Mouse (Mus musculus): ENCODE measurements around the gene Gm49601.

Gm49601 gene

GRCm38 (mm10) chr16:18626376-18626878, at the start of gene Gm49601:
Gene Gm49601, minus strand, starts transcription at chr16:18626427.
- DNase-seq, result peak; percentile 98

DNA sequence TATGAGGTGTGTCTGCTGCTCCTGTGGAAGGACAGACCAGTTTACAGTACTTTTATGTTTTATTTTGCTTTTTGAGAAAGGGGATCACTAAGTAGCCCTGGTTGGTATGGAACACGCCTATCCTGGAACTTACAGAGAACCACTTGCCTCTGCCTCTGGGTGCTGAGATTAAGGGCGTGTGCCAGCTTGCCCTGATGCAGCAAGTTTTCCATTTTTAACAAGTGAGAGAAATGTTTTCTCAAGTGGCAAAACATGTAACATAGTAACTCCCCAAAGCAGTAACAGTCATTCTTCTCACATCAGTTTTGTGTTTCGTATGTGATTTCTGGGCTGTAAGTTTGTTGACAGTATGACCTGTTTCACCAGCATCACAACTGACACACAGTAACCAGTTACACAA, 46.8 kb upstream of the Gm49601 start:
- DNase-seq, result peak; percentile 48

DNA sequence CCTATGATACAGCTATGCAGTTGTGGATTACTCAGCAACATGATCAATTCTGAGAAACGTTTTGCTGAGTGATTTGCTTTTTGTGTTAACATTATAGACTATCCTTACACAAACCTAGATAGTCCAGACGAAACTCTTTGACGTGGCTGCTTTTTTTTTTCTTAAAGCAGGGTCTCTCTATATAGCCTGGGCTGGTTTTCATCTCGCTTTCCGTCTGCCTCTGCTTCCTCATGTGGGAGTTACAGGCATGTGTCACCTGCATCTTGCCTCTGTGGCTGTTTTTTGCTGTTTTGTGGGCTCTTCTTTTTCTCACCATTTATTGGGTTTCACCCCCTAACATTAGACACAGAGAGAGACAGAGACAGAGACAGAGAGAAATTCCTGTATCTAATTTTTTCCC, 45.8 kb upstream of the Gm49601 start:
- peak; percentile 11 for DNase-seq

- DNase-seq, result peak; percentile 30
Measured at GRCm38 (mm10) chr16:18669914-18670313, 43.7 kb upstream of the Gm49601 start.

DNA sequence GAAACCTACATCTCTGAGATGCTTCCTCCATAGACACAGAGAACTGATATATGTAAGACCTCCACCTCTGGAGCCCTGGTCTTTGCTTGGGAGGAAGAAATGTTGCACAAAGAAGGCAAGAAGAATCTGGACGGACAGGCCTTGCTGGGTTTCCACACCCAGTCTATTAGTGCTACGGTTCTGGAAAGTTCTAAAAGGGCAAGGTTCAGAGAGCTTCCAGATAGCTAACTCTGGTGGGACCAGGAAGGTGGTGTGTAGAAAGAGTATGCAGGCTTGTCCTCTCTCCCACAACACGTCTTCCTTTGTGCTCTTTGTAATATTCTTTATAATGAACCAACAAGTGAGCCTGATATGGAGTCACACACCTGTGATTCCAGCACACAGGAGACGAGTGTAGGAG, 32.4 kb upstream of the Gm49601 start:
- peak; percentile 45 for DNase-seq

- DNase-seq, result peak; percentile 81
Measured at GRCm38 (mm10) chr16:18655372-18656098, 29.3 kb upstream of the Gm49601 start.

DNA sequence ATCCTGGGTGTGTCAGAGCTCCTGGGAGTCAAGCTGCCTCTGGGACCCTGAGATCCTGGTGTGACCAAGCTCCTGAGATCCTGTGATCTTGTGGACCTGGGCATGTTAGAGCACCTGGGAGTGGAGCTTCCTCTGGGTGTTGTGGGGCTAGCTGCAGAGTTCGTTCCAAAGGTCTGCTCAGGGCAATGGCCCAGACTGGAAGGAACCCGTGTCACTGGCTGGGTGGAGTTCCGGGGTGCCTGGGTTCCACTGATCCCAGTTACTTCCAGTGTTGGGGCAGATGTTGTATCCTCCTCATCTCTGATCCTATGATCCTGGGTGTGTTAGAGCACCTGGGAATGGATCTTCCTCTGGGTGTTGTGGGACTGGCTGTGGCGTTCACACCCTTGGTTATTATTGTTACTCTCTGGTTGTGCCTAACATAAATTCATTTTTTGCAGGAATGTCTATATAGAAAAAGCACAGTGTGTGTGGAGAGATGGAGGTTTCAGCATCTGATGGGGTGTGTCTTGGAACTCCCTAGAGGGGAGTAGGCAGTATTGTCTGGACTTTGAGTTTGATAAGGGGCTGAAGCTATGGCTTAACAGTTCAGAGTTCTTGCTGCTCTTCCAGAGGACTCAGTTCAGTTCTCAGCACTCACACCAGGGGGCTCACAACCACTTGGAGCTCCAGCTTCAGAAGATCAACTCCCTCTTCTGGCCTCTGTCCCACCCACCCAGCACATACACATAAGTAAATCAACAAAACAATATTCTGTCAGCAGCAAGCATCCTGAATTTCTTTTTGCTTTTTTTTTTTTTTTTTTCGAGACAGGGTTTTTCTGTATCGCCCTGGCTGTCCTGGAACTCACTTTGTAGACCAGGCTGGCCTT, 27.3 kb upstream of the Gm49601 start:
- peak; percentile 74 for DNase-seq

- DNase-seq, result peak; percentile 73
Measured at GRCm38 (mm10) chr16:18649126-18649525, 22.9 kb upstream of the Gm49601 start.

- peak; percentile 61 for DNase-seq
Measured at GRCm38 (mm10) chr16:18645329-18645728, 19.1 kb upstream of the Gm49601 start.

- DNase-seq, result peak; percentile 39
Measured at GRCm38 (mm10) chr16:18644485-18644884, 18.3 kb upstream of the Gm49601 start.

GRCm38 (mm10) chr16:18643406-18643998, 17.3 kb upstream of the Gm49601 start:
- peak; percentile 72 for DNase-seq

- DNase-seq, result peak; percentile 62
Measured at GRCm38 (mm10) chr16:18642897-18643296, 16.7 kb upstream of the Gm49601 start.

- DNase-seq, result peak; percentile 82
Measured at GRCm38 (mm10) chr16:18642291-18642690, 16.1 kb upstream of the Gm49601 start.

DNA sequence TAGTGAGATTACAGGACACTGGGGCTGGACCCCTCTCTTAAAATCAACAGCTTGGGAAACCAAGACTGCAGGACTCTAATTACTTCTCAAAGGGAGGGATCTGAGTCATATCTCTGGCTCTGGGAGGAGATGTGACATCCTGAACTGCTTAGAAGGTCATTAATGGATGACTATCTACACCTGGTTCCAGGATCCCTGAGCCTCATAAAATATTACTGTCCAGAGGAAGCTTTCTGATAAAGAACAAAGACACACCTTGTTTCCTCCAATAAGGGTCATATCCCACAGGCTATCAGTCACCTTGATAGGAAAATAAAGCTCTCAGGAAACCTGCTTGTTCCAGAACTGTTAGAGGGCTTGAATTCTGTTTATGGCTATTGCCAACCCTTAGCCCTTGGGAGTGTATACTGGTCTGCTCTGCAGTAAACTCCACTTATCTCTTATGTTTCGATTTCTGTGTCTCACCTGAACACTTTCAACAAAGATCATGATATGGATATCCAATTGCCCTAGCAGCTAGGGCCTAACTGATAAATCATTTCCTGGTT, 13.2 kb upstream of the Gm49601 start:
- DNase-seq, result peak; percentile 33

GRCm38 (mm10) chr16:18638396-18638795, 12.2 kb upstream of the Gm49601 start:
- peak; percentile 51 for DNase-seq

- peak; percentile 72 for DNase-seq
Measured at GRCm38 (mm10) chr16:18636804-18637203, 10.6 kb upstream of the Gm49601 start.

DNA sequence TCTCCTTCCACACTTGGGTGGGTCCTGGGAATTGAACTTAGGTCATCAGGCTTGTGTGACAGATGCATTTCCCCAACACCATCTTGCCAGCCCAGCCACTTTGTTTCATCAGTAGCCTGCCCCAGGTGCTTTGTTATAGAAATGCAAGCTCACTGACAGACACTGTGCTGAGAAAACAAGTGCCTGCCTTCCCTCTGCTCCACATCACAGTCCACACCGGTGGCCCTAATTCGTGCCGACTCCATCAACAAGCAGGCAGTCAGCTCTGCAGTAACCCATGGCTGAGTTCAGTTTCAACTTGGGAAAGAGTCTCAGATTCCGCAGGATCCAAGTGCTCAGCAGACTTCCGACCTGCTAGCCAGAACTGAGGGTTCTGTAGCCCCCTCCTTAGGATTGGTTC, 10.2 kb upstream of the Gm49601 start:
- peak; percentile 41 for DNase-seq

DNA sequence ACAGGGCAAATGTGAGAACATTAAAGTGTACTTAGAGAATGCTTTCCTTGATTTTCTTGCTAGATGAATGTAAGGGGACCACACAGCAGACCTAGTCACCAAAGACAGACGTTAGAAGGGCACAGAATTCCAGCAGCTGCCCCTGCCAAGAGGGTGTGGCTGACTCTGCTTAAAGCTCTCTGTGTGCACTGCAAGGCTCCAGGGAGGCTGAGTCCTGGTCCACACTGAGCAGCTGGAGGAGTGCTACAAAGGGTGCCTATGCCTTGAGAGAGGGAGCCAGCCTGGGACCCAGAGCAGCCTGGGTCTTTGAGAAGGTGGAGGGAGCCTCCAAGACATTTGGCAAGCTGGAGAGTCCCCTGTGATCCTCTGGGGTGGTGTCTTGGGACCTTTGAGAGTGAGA, 7.1 kb upstream of the Gm49601 start:
- DNase-seq, result peak; percentile 82

DNA sequence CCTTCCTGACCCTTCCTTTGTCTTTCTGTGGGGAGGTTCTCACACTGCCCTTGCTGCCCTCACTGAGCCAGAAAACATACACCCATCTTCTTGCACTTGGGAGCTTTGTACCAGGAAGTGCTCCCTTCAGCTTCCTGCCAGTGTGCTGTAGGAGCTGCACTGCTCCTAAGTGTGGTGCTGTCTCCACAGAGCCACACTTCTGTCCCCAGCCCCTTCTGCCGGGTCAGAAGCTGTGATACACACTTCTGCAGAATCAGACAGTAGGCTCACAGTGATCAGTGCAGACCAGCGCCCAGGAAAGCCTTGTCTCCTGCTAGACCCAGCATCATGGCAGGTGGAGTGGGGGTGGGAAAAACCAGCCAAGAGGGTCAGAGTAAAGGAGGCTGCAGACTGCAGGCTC, 6.6 kb upstream of the Gm49601 start:
- peak; percentile 83 for DNase-seq

DNA sequence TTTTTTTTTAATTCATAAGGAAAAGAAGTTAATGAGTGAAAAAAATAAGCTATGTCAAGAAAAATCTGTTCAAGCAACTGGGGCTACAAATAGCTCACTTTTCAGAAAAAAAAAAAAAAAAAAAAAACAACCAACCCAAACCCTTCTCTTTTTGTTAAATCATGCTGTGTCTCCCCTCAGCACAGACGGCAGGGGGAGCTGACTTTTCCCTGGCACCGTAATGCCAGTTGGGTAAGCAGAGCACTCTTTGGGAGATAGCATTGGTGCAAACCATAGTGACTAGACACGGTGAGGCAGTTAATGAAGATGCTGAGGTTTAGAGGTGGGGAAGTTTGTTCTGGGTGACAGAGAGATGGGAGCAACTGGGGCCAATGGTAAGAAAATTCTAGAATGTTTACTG, 5.8 kb upstream of the Gm49601 start:
- DNase-seq, result peak; percentile 24

- DNase-seq, result peak; percentile 68
Measured at GRCm38 (mm10) chr16:18631141-18631540, 4.9 kb upstream of the Gm49601 start.

DNA sequence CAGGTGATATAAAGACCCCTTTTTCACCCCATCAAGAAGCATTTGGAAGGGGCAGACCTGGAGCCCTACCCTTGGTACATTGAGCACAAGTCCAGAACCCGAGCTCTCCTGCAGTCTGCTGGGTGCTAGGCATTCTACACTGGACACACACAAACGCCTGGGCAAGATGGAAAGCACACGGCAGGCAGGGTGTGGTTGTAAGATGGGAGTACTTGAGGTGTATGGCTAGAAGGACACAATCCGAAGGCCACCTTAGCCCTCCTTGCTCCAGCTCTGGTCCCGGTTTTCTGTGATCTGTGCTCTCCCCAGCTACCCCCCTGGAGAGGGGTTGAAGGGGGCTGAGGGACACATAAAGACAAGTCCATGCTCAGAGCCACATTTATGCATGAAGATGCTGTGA, 4.1 kb upstream of the Gm49601 start:
- peak; percentile 87 for DNase-seq

All from heart, adult 11 months (tissue).